Mouse (Mus musculus): ENCODE measurements around the gene Ptpn14. TPM values are rescaled to one million over a fixed set of nuclear protein-coding genes. Genes with fewer than 3 reads are reported as not detected.

The Ptpn14 gene
- polyA plus RNA-seq, 1 experiment from 2014 or later: 1.1 TPM

GRCm38 (mm10) chr1:189820111-189820510, 92.0 kb downstream of the Ptpn14 start:
- H3K4me1 ChIP-seq (ENCODE audit: control insufficient read depth, insufficient read depth, low read length): no peaks in the 10 kb centered on the region
- WGBS: 73% methylated on average over 5 of the region's 5 CpGs
- no peaks in the 10 kb centered on the region for H3K9me3 ChIP-seq (replicated peaks; ENCODE audit: control insufficient read depth, low read length)
- no peak for DNase-seq (ENCODE audit: low spot score)
- H3K4me2 ChIP-seq (ENCODE audit: low read length): no peak overlapping the region
- H3K36me3 ChIP-seq (ENCODE audit: control insufficient read depth, insufficient read depth, low read length): no peaks in the 10 kb centered on the region
- no peak overlapping the region for H3K4me3 ChIP-seq (ENCODE audit: low read depth, low read length)
- H3K27me3 ChIP-seq (replicated peaks; ENCODE audit: control insufficient read depth, insufficient read depth, low read length): no peaks in the 10 kb centered on the region
- H3K9ac ChIP-seq (ENCODE audit: low read length): no peak overlapping the region
- H3K27ac ChIP-seq (ENCODE audit: low read depth, low read length): no peak overlapping the region
- no peak for ATAC-seq

- Histone ChIP-seq H3K9ac (ENCODE audit: low read length) (no peak overlapping the region), H3K27ac (ENCODE audit: low read depth, low read length) (no peak overlapping the region), H3K4me1 (ENCODE audit: control insufficient read depth, insufficient read depth, low read length) (no peaks in the 10 kb centered on the region), H3K4me2 (ENCODE audit: low read length) (no peak overlapping the region), H3K27me3 (replicated peaks; ENCODE audit: control insufficient read depth, insufficient read depth, low read length) (no peaks in the 10 kb centered on the region), H3K4me3 (ENCODE audit: low read depth, low read length) (no peak overlapping the region), H3K9me3 (replicated peaks; ENCODE audit: control insufficient read depth, low read length) (no peaks in the 10 kb centered on the region), H3K36me3 (ENCODE audit: control insufficient read depth, insufficient read depth, low read length) (no peaks in the 10 kb centered on the region)
- no peak for ATAC-seq
- no peak for DNase-seq (ENCODE audit: low spot score)
- WGBS: 76% methylated on average over 5 of the region's 5 CpGs
These were observed 96.4 kb downstream of the Ptpn14 start for GRCm38 (mm10) chr1:189824436-189824835.

- ATAC-seq: no peak
- H3K36me3 ChIP-seq (ENCODE audit: control insufficient read depth, insufficient read depth, low read length): no peaks in the 10 kb centered on the region
- 61% methylated on average over 4 of the region's 4 CpGs for WGBS
- H3K4me2 ChIP-seq (ENCODE audit: low read length): no peak overlapping the region
- 0 out of 2 replicates have a peak, but pooled peaks cover 3% of the 10 kb centered on the region for H3K4me1 ChIP-seq (ENCODE audit: control insufficient read depth, insufficient read depth, low read length)
- no peak overlapping the region for H3K27ac ChIP-seq (ENCODE audit: low read depth, low read length)
- DNase-seq (ENCODE audit: low spot score): no peak
- H3K4me3 ChIP-seq (ENCODE audit: low read depth, low read length): no peak overlapping the region
- no peaks in the 10 kb centered on the region for H3K27me3 ChIP-seq (replicated peaks; ENCODE audit: control insufficient read depth, insufficient read depth, low read length)
- no peaks in the 10 kb centered on the region for H3K9me3 ChIP-seq (replicated peaks; ENCODE audit: control insufficient read depth, low read length)
- H3K9ac ChIP-seq (ENCODE audit: low read length): no peak overlapping the region
These were observed 102.3 kb downstream of the Ptpn14 start for GRCm38 (mm10) chr1:189830391-189830790.

GRCm38 (mm10) chr1:189830797-189831232, 102.7 kb downstream of the Ptpn14 start:
- DNase-seq (ENCODE audit: low spot score): peak; percentile 7
- Histone ChIP-seq H3K4me3 (ENCODE audit: low read depth, low read length) (no peak overlapping the region), H3K9ac (ENCODE audit: low read length) (no peak overlapping the region), H3K27me3 (replicated peaks; ENCODE audit: control insufficient read depth, insufficient read depth, low read length) (no peaks in the 10 kb centered on the region), H3K4me1 (ENCODE audit: control insufficient read depth, insufficient read depth, low read length) (0 out of 2 replicates have a peak, but pooled peaks cover 3% of the 10 kb centered on the region), H3K9me3 (replicated peaks; ENCODE audit: control insufficient read depth, low read length) (no peaks in the 10 kb centered on the region), H3K36me3 (ENCODE audit: control insufficient read depth, insufficient read depth, low read length) (no peaks in the 10 kb centered on the region), H3K4me2 (ENCODE audit: low read length) (no peak overlapping the region), H3K27ac (ENCODE audit: low read depth, low read length) (no peak overlapping the region)
- ATAC-seq: 0 out of 2 replicates have a peak, but pooled peaks have one; percentile 44
- whole genome bisulfite sequencing: 12% methylated on average over 12 of the region's 12 CpGs

GRCm38 (mm10) chr1:189833351-189833750, 105.3 kb downstream of the Ptpn14 start:
- no peak overlapping the region for H3K4me2 ChIP-seq (ENCODE audit: low read length)
- no peaks in the 10 kb centered on the region for H3K27me3 ChIP-seq (replicated peaks; ENCODE audit: control insufficient read depth, insufficient read depth, low read length)
- 92% methylated on average over 7 of the region's 7 CpGs for WGBS
- H3K9me3 ChIP-seq (replicated peaks; ENCODE audit: control insufficient read depth, low read length): no peaks in the 10 kb centered on the region
- no peak overlapping the region for H3K27ac ChIP-seq (ENCODE audit: low read depth, low read length)
- no peak for DNase-seq (ENCODE audit: low spot score)
- no peak for ATAC-seq
- H3K4me3 ChIP-seq (ENCODE audit: low read depth, low read length): no peak overlapping the region
- 0 out of 2 replicates have a peak, but pooled peaks cover 3% of the 10 kb centered on the region for H3K4me1 ChIP-seq (ENCODE audit: control insufficient read depth, insufficient read depth, low read length)
- no peaks in the 10 kb centered on the region for H3K36me3 ChIP-seq (ENCODE audit: control insufficient read depth, insufficient read depth, low read length)
- H3K9ac ChIP-seq (ENCODE audit: low read length): no peak overlapping the region

GRCm38 (mm10) chr1:189834166-189834565, 106.1 kb downstream of the Ptpn14 start:
- Histone ChIP-seq H3K9ac (ENCODE audit: low read length) (no peak overlapping the region), H3K27ac (ENCODE audit: low read depth, low read length) (no peak overlapping the region), H3K4me1 (ENCODE audit: control insufficient read depth, insufficient read depth, low read length) (0 out of 2 replicates have a peak, but pooled peaks cover 3% of the 10 kb centered on the region), H3K4me3 (ENCODE audit: low read depth, low read length) (no peak overlapping the region), H3K9me3 (replicated peaks; ENCODE audit: control insufficient read depth, low read length) (no peaks in the 10 kb centered on the region), H3K27me3 (replicated peaks; ENCODE audit: control insufficient read depth, insufficient read depth, low read length) (no peaks in the 10 kb centered on the region), H3K36me3 (ENCODE audit: control insufficient read depth, insufficient read depth, low read length) (no peaks in the 10 kb centered on the region), H3K4me2 (ENCODE audit: low read length) (no peak overlapping the region)
- DNase-seq (ENCODE audit: low spot score) (no peak), ATAC-seq (no peak)
- 53% methylated on average over 13 of the region's 13 CpGs for WGBS

GRCm38 (mm10) chr1:189846319-189846718, 118.3 kb downstream of the Ptpn14 start:
- H3K4me1 ChIP-seq (ENCODE audit: control insufficient read depth, insufficient read depth, low read length): no peaks in the 10 kb centered on the region
- ATAC-seq (no peak), DNase-seq (ENCODE audit: low spot score) (no peak)
- no peak overlapping the region for H3K4me2 ChIP-seq (ENCODE audit: low read length)
- H3K9ac ChIP-seq (ENCODE audit: low read length): no peak overlapping the region
- no peak overlapping the region for H3K4me3 ChIP-seq (ENCODE audit: low read depth, low read length)
- H3K27ac ChIP-seq (ENCODE audit: low read depth, low read length): no peak overlapping the region
- no peaks in the 10 kb centered on the region for H3K9me3 ChIP-seq (replicated peaks; ENCODE audit: control insufficient read depth, low read length)
- no peaks in the 10 kb centered on the region for H3K36me3 ChIP-seq (ENCODE audit: control insufficient read depth, insufficient read depth, low read length)
- no peaks in the 10 kb centered on the region for H3K27me3 ChIP-seq (replicated peaks; ENCODE audit: control insufficient read depth, insufficient read depth, low read length)
- 87% methylated on average over 2 of the region's 2 CpGs for WGBS

GRCm38 (mm10) chr1:189849550-189849949, 121.5 kb downstream of the Ptpn14 start:
- no peak overlapping the region for H3K27ac ChIP-seq (ENCODE audit: low read depth, low read length)
- H3K4me1 ChIP-seq (ENCODE audit: control insufficient read depth, insufficient read depth, low read length): no peaks in the 10 kb centered on the region
- H3K9me3 ChIP-seq (replicated peaks; ENCODE audit: control insufficient read depth, low read length): no peaks in the 10 kb centered on the region
- WGBS: 77% methylated on average over 11 of the region's 11 CpGs
- no peaks in the 10 kb centered on the region for H3K27me3 ChIP-seq (replicated peaks; ENCODE audit: control insufficient read depth, insufficient read depth, low read length)
- H3K4me3 ChIP-seq (ENCODE audit: low read depth, low read length): no peak overlapping the region
- H3K9ac ChIP-seq (ENCODE audit: low read length): no peak overlapping the region
- DNase-seq (ENCODE audit: low spot score) (no peak), ATAC-seq (no peak)
- no peak overlapping the region for H3K4me2 ChIP-seq (ENCODE audit: low read length)
- H3K36me3 ChIP-seq (ENCODE audit: control insufficient read depth, insufficient read depth, low read length): no peaks in the 10 kb centered on the region

- Histone ChIP-seq H3K27ac (ENCODE audit: low read depth, low read length) (no peak overlapping the region), H3K27me3 (replicated peaks; ENCODE audit: control insufficient read depth, insufficient read depth, low read length) (no peaks in the 10 kb centered on the region), H3K9ac (ENCODE audit: low read length) (no peak overlapping the region), H3K4me3 (ENCODE audit: low read depth, low read length) (no peak overlapping the region), H3K4me1 (ENCODE audit: control insufficient read depth, insufficient read depth, low read length) (no peaks in the 10 kb centered on the region), H3K9me3 (replicated peaks; ENCODE audit: control insufficient read depth, low read length) (no peaks in the 10 kb centered on the region), H3K36me3 (ENCODE audit: control insufficient read depth, insufficient read depth, low read length) (no peaks in the 10 kb centered on the region), H3K4me2 (ENCODE audit: low read length) (no peak overlapping the region)
- DNase-seq (ENCODE audit: low spot score) (no peak), ATAC-seq (no peak)
- WGBS: 75% methylated on average over 5 of the region's 5 CpGs
These were observed 124.0 kb downstream of the Ptpn14 start for GRCm38 (mm10) chr1:189852051-189852450.
